Mouse (Mus musculus) G1E-ER4 (cell line): Measurements from ENCODE around the gene Parg. TPM values are rescaled to one million over a fixed set of nuclear protein-coding genes. Genes with fewer than 3 reads are reported as not detected.

ENCODE experiments used
- GATA1 ChIP-seq: IDR thresholded peaks from one replicate; pipeline ENCODE4 v1.8.0; 2012; ENCODE audit warnings: low read length, inconsistent platforms
- polyA plus RNA-seq: library from polyadenylated mRNA; stranded (reverse); fragments of >175 nt; gene quantifications from 2 replicates; pipeline ENCODE4 v1.2.3, GENCODE M21; 2012

Gene Parg
- polyA plus RNA-seq, 1 experiment, result 36.8 TPM

DNA sequence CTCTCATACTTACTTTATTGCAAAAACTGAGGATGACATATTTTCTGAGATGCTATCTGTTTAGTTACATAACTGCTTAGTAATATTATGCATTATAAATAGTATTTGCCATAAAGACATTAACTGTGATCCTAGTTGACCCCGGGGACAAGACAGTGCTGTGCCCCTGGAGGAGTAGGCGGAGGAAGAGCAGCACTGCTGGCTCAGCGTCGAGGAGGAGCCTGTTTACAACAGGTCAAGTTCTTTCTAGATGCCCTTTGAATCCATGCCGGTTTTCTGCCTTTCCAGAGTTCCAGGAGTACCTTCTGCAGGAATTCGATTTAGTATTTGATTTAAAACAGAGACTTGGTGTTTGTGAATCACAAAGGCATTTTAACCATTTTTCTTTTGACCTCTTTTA is 47.9 kb downstream of the Parg start:
- no peak for TF ChIP-seq GATA1

DNA sequence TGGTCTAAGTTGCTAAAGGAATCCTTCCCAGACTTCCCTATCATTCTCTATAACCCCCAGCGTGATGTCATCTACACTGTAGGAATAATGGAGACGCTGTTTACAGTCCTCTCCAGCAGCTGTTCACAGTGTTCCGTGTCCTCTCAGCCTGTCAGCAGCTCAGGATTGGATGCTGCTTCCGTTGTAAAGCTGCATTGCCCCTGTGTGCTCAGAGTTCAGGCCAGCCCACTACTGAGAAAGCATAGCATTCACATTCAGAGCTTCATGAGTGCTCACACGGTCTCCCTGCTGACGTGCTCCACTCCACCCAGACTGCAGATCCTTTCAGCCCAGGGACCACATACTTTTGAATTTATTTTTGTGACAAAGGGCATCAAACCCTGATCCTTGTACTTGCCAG is 59.1 kb downstream of the Parg start:
- no peak for TF ChIP-seq GATA1

DNA sequence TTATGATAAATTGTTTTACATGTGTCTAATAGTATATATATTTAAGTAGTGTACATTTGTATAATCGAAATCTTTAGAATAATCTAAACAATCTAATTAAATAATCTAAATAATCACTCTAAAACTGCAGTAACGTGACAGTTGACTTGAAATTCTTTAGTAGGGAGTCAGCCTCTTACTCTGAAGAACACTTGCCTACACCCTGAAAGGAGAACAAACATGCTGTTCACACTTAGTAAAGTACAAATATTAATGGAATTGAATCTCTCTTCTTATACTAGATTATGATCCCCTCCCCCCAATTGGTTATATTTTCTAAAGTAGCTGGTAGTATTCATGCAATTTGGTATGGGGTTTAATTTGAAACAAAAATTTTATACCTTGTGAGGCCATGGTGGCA is 60.0 kb downstream of the Parg start:
- no peak for TF ChIP-seq GATA1

DNA sequence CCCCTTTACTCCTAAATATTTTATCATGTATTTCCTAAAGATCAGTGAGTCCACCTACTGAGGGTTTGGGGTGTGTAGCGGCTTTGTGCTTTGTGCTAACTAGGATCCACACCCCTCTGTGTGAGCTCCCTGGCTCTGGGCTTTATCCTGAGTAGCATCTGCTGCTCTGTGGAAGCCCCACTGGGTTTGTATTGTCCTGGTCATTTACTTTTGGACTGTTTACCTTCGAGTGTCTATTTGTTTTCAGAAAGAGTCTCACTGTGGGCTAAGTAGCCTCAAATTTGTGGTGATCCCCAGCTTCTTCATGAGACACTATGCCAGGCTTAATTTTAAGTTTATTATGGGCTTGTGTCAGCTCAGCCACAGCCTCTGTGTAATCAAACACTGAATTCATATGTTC is 67.2 kb downstream of the Parg start:
- TF ChIP-seq GATA1, result no peak

DNA sequence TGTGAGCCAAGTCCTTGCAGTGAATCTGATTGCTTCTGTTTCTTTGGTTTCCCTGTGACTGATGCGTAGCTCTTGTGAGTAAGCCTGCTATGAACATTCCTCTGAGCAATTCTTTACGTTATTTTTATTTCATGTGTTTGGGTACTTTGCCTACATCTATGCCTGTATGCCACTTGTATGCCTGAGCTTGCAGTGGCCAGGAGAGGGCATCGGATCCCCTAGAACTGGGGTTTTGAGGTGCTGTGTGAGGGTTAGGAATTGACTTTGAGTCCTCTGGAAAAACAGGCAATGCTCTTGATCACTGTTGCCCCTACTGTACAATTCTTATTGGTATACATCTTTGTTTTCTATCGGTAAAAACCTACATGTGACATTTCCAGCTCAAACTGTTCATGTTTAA is 67.8 kb downstream of the Parg start:
- no peak for TF ChIP-seq GATA1

DNA sequence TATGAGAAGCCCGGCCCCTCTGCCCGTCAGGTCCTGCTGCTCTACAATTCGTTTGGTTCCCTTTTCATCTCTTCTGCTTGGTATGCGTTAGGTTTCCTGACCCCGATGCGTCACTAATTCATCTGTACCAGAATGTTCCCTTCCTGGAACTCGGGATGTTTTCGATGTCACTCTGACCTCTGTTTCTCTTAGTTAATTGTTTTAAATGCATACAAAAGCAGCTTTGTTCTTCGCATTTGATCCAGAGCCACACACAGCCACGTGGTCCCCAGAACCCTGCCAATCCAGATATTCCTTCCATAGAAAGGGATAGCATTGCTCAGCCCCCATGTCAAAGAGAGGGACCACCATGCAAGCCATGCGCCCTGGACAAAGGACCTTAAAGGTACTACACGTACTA is 99.9 kb downstream of the Parg start:
- TF ChIP-seq GATA1, result no peak

DNA sequence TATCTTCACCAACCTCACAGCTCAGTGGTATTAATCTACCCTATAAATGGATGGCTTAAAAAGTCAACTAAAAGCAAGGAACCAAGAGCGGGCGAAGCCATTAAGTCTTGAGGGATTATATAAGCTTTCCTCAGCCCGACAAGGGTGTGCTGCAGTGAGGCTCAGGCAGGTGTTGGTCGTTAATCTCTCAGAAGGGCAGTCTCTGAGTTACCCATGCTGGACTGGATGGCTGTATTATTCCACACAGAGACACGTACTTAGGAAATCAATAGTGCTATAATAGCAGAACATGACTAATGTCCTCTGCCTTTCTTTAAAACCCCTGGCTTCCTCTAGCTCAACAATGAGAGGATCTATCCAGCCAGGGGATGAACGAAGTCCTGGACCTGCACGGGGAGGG is 100.7 kb downstream of the Parg start:
- no peak for TF ChIP-seq GATA1

DNA sequence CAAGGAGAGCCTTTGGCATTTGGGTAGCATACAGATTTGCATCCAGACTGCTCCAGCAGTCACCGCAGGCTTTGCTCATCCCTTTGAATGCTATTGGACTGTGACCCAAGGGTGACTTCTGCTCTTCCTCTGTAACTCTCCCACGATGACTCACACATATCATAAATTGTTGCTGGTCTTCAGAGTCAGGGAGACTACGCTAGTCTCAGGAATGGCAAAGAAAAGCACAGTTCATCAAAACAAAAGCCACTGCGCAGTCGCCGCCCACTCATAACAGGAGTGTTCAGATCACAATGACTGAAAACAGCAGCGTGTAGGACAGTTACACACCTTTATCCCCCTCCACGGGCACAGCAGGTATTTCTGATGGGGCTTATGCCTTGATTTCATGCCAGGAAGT is 103.2 kb downstream of the Parg start:
- no peak for TF ChIP-seq GATA1

DNA sequence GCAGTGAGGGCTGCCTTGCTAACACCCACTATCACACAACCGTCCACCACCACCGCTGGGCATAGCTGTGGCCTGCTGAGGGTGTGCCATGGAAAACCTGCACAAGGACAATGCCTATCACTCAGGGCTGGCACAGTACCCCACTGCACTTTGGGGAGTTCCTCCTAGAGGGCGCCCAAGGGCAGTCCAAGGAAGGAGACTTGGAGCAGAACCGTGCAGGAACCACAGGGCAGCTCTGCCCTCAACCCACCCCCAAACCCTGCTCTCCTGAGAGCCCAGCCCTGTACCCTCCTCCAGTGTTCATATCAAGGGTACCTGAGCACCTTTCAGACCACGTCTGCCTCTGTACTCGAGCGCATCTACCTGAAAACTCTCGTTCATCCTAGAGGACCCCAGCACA is 108.1 kb downstream of the Parg start:
- no peak for TF ChIP-seq GATA1

DNA sequence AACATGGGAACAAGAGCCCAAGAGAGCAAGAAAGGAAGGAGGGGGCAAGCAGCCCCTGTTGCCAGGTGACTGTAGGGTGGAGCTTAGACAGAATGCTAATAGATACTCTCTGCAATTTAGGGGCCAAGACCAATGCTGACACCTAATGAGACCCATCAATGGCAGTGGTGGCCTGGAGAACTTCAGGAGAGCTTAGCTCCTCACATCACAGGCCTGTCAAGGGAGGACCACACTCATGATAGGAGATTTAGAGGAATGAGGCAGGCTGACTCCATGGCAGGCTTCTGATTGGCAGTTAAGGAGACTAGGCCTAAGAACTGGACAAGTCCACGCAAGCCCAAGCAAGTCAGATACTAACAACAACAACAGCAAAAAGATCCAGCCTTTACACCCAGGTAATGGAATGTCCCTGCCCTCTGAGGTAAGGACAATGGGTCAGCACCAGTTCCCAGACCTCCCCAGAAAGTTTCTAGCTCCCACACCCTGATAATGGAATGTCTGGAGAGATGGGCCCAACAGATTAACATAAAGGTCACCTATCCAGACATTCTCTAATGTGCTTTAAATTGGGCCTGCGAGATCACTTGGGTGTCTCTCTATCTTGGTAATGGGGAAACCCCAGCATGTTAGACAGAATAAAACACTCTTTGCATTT is 109.8 kb downstream of the Parg start:
- no peak for TF ChIP-seq GATA1

DNA sequence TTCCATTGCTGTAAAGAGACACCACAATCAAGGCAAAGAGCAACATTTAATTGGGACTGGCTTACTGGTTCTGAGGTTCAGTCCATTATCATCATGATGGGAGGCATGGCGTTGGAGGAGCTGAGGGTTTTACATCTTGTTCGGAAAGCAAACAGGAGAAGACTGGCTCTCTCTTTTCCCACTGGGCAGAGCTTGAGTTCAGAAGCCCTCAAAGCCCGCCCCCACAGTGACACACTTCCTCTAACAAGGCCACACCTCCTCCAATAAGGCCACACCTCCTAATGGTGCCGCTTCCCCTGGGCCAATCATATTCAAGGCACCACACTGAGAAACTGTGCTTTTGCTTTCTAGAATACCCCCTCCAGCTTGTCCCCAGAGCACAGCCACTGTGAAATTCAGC is 116.1 kb downstream of the Parg start:
- no peak for TF ChIP-seq GATA1

DNA sequence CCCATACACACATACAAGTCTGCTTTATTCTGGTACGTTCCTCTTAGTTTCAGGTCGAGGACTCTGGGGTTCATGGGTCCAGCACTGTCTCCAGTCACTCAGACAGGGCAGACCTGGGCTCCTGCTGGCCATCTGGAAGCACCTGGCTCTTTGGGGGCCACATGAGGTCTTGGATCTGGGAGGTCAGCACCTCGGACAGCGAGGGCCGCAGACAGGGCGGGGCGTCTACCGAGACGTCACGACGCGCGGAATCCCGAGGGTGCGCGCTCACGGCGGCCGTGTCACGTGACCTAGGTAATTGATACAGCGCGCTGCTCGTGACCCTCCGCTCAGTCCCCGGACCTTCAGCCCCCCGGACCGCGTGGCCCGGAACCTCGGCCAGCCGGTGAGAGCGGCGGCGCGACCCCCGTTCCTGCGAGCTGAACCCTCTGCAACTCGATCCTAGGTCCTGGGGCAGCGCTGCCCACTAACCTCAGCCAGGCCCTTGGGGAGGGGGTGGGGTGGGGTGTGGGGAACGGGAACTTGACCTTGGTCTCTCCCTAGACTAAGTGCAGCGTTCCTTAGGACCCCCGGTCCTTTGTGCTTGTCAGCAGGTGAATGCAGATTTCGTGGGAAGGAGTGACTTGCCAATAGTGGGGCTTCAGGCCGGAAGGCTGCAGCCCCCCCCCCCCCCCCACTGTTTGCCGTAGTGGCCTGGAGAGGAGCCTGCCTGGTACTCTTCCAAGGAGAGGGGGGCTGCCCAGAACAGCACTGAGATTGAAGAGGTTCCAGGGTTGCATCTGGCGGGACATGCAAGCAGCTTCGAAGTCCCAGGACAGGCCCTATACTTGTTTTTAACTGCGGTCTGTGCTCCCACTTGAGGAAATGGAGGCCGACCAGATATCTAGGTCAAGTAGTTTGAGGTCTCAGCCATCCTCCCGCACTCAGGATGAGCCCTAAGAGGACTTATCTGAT is 120.3 kb downstream of the Parg start, which contains the start of gene Ogdhl:
TSS of gene Ogdhl (plus strand) at position 288 of the 954 bp plus-strand sequence.
- no peak for TF ChIP-seq GATA1

DNA sequence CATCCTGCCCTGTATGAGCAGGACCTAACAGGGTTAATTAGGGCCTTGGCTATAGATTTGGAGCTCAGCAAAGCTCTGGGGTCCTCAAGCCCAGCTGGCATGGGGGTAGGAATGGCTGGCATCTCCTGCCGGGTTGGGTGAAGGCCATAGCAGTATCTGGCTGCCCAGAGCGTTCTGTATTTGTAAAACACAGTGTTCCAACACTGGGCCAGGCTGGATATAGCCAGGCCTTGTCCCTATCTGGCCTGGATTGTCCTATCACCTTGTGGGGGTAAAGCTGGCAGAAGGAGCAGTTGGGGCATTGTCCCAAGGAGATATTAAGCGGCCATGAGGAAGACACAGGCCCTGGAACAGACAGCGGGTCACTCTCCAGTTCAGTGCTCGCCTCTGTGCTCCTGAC is 121.5 kb downstream of the Parg start:
- no peak for TF ChIP-seq GATA1

DNA sequence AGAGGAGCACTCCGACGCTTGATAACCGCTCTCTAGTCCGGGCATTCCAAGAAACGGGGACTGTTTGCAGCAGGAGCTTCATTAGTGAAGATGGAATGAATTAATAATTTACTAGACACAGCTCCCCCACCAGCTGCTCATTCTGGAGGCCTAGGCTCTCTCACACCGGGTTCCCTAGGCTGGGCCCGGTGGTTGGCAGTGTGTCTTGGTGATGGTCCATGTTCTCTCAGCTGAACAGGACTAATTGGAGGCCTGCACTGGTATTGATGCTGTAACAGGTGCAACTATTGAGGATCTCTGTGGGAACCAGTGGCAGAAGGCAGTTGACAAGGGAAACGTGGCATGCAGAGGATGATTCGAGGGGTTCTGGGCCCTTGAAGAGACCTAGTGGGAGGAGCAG is 125.6 kb downstream of the Parg start:
- no peak for TF ChIP-seq GATA1

DNA sequence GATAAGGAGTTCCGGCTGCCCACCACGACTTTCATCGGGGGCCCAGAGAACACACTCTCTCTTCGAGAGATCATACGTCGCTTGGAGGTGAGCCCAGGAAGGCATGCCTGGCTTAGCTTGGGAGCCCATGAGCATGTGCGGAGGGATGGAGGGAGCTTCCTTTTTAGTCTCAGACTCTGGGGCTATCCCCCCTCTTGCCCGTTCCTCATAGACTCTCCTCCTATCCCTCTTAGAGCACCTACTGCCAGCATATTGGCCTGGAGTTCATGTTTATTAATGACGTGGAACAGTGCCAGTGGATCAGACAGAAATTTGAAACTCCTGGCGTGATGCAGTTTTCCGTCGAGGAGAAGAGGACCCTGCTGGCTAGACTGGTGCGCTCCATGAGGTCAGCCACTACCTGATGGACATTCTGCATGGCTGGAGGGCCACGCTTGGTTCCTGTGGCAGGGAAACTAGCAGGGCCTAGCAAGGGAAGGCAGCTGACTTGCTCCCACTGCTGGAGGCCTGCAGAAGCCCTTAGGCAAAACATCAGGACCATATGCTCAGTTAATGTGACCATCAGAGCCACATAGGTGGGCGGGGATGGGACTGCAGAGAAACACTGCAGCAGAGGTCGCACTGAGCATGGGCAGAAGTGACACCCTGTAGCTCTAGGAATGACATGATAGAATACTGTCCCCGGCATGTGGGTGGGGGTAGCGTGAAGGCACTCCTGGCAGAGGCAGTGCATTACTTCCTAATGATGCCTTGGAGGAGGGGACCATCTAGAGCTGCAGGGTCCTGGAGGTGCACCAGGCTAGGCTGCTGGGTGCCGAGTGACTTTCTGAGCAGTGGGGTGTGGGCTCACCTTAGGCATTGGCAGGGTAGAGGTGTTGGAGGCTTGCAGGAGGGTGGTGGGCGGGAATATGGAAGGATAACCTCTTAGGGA is 131.0 kb downstream of the Parg start:
- TF ChIP-seq GATA1, result no peak

DNA sequence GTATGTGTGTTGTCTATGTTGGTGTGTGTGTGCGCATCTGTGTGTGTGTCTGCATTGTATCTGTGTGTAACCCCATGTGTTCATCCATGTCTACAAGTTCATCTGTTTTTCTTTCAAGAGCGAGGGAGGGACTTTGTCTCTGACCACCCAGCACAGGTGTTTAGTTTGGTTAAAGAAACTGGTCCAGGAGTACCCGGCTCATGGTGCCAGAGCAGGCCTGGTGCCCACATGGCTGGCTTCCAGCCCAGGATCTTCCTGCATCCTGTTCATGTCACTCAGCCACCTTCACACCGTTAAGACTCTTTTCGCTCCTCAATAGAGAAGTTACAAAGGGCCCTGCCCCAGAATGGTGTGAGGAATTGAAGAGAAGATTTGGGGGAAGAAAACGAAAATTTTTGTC is 134.3 kb downstream of the Parg start:
- no peak for TF ChIP-seq GATA1
